Mouse (Mus musculus): ENCODE measurements around the gene Nipal3. TPM values are rescaled to one million over a fixed set of nuclear protein-coding genes. Genes with fewer than 3 reads are reported as not detected.

Nipal3 gene
- polyA plus RNA-seq, 1 experiment: 50.7 TPM

DNA sequence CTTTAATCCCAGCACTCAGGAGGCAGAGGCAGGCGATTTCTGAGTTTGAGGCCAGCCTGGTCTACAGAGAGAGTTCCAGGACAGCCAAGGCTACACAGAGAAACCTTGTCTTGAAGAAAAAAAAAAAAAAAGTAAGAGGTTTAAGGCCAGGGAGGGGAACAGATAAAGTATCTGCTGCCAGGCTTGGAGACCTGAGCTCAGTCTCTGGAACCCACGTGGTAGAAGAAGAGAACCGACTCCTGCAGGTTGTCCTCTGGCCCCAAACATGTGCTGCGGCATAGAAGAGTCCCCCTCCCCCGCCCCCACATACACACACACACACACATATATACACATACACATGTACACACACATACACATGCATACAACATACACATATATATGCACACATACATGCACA lies 52.4 kb downstream of the Nipal3 start:
- Histone ChIP-seq H3K4me1 (peaks cover 36% of the 10 kb centered on the region), H3K4me3 (replicated peaks) (no peak overlapping the region), H3K36me3 (replicated peaks; ENCODE audit: low read length) (no peaks in the 10 kb centered on the region), H3K9me3 (no peaks in the 10 kb centered on the region; the same call in 1 of the 2 replicates), H3K27me3 (replicated peaks) (no peaks in the 10 kb centered on the region)
- TF ChIP-seq FLI1 (IDR thresholded peaks at IDR 0.05; ENCODE audit: low read length) (no peak), GATA1 (IDR thresholded peaks at IDR 0.05; ENCODE audit: borderline replicate concordance, low read length) (no peak)

GRCm38 (mm10) chr4:135439904-135440522 lies 54.8 kb downstream of the Nipal3 start:
- no peaks in the 10 kb centered on the region for H3K36me3 ChIP-seq (replicated peaks; ENCODE audit: low read length)
- no peaks in the 10 kb centered on the region for H3K27me3 ChIP-seq (replicated peaks)
- H3K4me1 ChIP-seq: peaks cover 58% of the 10 kb centered on the region
- peak overlapping the region; percentile 88 for H3K4me3 ChIP-seq (replicated peaks)
- H3K9me3 ChIP-seq: no peaks in the 10 kb centered on the region
- TF ChIP-seq GATA1 (IDR thresholded peaks at IDR 0.05; ENCODE audit: borderline replicate concordance, low read length) (peak; percentile 48; the same call in 1 of the 3 replicates), FLI1 (IDR thresholded peaks at IDR 0.05; ENCODE audit: low read length) (no peak)

- Histone ChIP-seq H3K4me1 (peaks cover 63% of the 10 kb centered on the region), H3K9me3 (no peaks in the 10 kb centered on the region), H3K4me3 (replicated peaks) (peak overlapping the region; percentile 88), H3K36me3 (replicated peaks; ENCODE audit: low read length) (no peaks in the 10 kb centered on the region), H3K27me3 (replicated peaks) (no peaks in the 10 kb centered on the region)
- TF ChIP-seq GATA1 (IDR thresholded peaks at IDR 0.05; ENCODE audit: borderline replicate concordance, low read length) (no peak), FLI1 (IDR thresholded peaks at IDR 0.05; ENCODE audit: low read length) (no peak)
These were observed 55.6 kb downstream of the Nipal3 start for GRCm38 (mm10) chr4:135439188-135439647.

- no peaks in the 10 kb centered on the region for H3K27me3 ChIP-seq (replicated peaks)
- no peak for TF ChIP-seq GATA1 (IDR thresholded peaks at IDR 0.05; ENCODE audit: borderline replicate concordance, low read length)
- TF ChIP-seq FLI1 (IDR thresholded peaks at IDR 0.05; ENCODE audit: low read length): no peak
- no peak overlapping the region for H3K4me3 ChIP-seq (replicated peaks)
- peaks cover 68% of the 10 kb centered on the region for H3K4me1 ChIP-seq
- H3K9me3 ChIP-seq: no peaks in the 10 kb centered on the region
- no peaks in the 10 kb centered on the region for H3K36me3 ChIP-seq (replicated peaks; ENCODE audit: low read length)
These were observed 56.9 kb downstream of the Nipal3 start for GRCm38 (mm10) chr4:135437924-135438323.

DNA sequence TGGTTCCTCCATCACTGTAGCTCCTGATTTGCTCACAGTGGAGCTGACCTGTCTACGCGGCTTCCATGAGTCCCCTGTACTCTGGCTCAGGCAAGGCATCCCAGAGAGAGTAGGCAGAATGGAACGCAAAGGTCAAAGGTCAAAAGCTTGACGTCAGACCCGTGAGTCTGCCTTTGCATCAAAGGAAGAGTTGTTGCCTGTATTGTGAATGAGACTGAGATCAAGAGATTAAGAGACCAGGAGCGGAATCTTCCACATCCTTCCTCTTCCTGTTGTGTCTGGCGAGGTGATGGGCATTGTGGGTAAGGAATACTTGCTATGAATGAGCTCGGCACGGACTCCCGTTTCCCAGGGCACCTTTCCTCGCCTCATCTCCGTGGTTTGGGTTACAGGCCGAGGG lies 58.5 kb downstream of the Nipal3 start:
- Histone ChIP-seq H3K36me3 (replicated peaks; ENCODE audit: low read length) (peaks cover 5% of the 10 kb centered on the region), H3K27me3 (replicated peaks) (no peaks in the 10 kb centered on the region), H3K9me3 (no peaks in the 10 kb centered on the region), H3K4me1 (peaks cover 83% of the 10 kb centered on the region), H3K4me3 (replicated peaks) (no peak overlapping the region)
- TF ChIP-seq GATA1 (IDR thresholded peaks at IDR 0.05; ENCODE audit: borderline replicate concordance, low read length) (no peak), FLI1 (IDR thresholded peaks at IDR 0.05; ENCODE audit: low read length) (no peak)

DNA sequence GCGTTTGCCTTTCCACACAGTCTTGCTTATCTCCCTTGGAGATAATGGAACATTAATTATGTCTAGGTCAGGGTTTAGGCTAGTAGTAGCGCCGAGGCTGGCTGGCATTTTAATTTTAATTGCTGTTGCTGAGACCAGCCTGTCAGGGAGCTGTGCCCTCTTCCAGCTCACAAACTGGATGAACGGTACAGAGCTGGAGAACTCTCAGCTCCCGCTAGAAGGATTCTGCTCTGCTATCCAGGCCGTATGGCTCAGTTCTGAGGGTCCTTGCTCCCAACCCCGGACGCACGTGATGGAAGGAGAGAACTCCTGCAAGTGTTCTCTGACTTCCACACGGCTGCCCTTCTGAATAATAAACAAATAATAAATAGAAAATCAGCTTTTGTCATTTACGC lies 60.4 kb downstream of the Nipal3 start:
- Histone ChIP-seq H3K36me3 (replicated peaks; ENCODE audit: low read length) (peaks cover 12% of the 10 kb centered on the region), H3K9me3 (no peaks in the 10 kb centered on the region), H3K4me3 (replicated peaks) (peak overlapping the region; percentile 96), H3K4me1 (peaks cover 81% of the 10 kb centered on the region), H3K27me3 (replicated peaks) (no peaks in the 10 kb centered on the region)
- TF ChIP-seq FLI1 (IDR thresholded peaks at IDR 0.05; ENCODE audit: low read length) (no peak), GATA1 (IDR thresholded peaks at IDR 0.05; ENCODE audit: borderline replicate concordance, low read length) (no peak)

- TF ChIP-seq GATA1 (IDR thresholded peaks at IDR 0.05; ENCODE audit: borderline replicate concordance, low read length) (no peak), FLI1 (IDR thresholded peaks at IDR 0.05; ENCODE audit: low read length) (no peak)
- Histone ChIP-seq H3K4me3 (replicated peaks) (peak within 1 kb of the TSS; percentile 96), H3K36me3 (replicated peaks; ENCODE audit: low read length) (peaks cover 16% of the 10 kb centered on the region), H3K27me3 (replicated peaks) (no peaks in the 10 kb centered on the region), H3K4me1 (peaks cover 85% of the 10 kb centered on the region), H3K9me3 (no peaks in the 10 kb centered on the region)
These were observed 61.1 kb downstream of the Nipal3 start, which contains the start of gene Rcan3 for GRCm38 (mm10) chr4:135433443-135434394. Rcan3 (minus strand) TSS chr4:135433853.

DNA sequence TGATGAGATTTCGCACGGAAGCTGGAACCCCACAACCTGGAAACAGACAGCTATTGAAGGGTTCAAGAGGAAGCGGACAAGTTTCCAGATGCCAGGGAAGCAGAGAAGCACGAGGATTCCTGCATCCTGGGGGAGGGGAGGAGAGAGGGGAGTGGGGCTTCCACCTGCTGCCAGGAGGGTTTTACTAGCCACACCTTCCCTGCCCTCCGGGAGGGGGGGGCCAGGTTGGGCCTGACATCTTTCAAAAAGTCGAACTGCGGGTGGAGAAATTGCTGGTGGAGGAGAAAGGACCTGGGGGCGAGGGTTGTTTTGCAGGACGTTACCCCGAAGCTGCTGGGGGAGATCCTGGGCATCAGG lies 61.8 kb downstream of the Nipal3 start:
- no peak for TF ChIP-seq FLI1 (IDR thresholded peaks at IDR 0.05; ENCODE audit: low read length)
- no peaks in the 10 kb centered on the region for H3K27me3 ChIP-seq (replicated peaks)
- H3K4me1 ChIP-seq: peaks cover 87% of the 10 kb centered on the region
- peak overlapping the region; percentile 96 for H3K4me3 ChIP-seq (replicated peaks)
- H3K9me3 ChIP-seq: no peaks in the 10 kb centered on the region
- peaks cover 17% of the 10 kb centered on the region for H3K36me3 ChIP-seq (replicated peaks; ENCODE audit: low read length)

GRCm38 (mm10) chr4:135429990-135430760 lies 64.7 kb downstream of the Nipal3 start:
- Histone ChIP-seq H3K9me3 (no peaks in the 10 kb centered on the region), H3K36me3 (replicated peaks; ENCODE audit: low read length) (peaks cover 40% of the 10 kb centered on the region), H3K27me3 (replicated peaks) (no peaks in the 10 kb centered on the region), H3K4me1 (peaks cover 80% of the 10 kb centered on the region), H3K4me3 (replicated peaks) (no peak overlapping the region)
- TF ChIP-seq FLI1 (IDR thresholded peaks at IDR 0.05; ENCODE audit: low read length) (no peak), GATA1 (IDR thresholded peaks at IDR 0.05; ENCODE audit: borderline replicate concordance, low read length) (no peak)
